Mouse (Mus musculus) layer of hippocampus, adult 9-10 months (tissue): ENCODE data around the gene Hdhd3.

Experiments used
- DNase-seq: peaks from one replicate; pipeline ENCODE4 v3.0.0; 2022; ENCODE audit warnings: low spot score

The Hdhd3 gene

GRCm38 (mm10) chr4:62475793-62476192 is 27.5 kb downstream of the Hdhd3 start:
- DNase-seq = no peak

- DNase-seq = no peak
These were observed 28.1 kb downstream of the Hdhd3 start for GRCm38 (mm10) chr4:62475131-62475530.

- DNase-seq = no peak
These were observed 31.2 kb downstream of the Hdhd3 start for GRCm38 (mm10) chr4:62472071-62472470.

- DNase-seq = peak; percentile 59
These were observed 32.6 kb downstream of the Hdhd3 start, which contains the start of gene Wdr31 for GRCm38 (mm10) chr4:62470598-62471051. TSS of gene Wdr31 (minus strand) at chr4:62470896.

GRCm38 (mm10) chr4:62468158-62468557 is 35.1 kb downstream of the Hdhd3 start:
- DNase-seq = no peak

- DNase-seq = no peak
These were observed 40.1 kb downstream of the Hdhd3 start for GRCm38 (mm10) chr4:62463124-62463523.

GRCm38 (mm10) chr4:62460348-62460747 is 42.9 kb downstream of the Hdhd3 start:
- no peak for DNase-seq

- DNase-seq = peak; percentile 51
These were observed 44.2 kb downstream of the Hdhd3 start for GRCm38 (mm10) chr4:62459081-62459480.

GRCm38 (mm10) chr4:62454995-62455394 is 48.3 kb downstream of the Hdhd3 start:
- DNase-seq = peak; percentile 29
